Mouse (Mus musculus) gastrocnemius, postnatal 36 days (tissue): ENCODE measurements around the gene Gm8332. TPM values are rescaled to one million over a fixed set of nuclear protein-coding genes. Genes with fewer than 3 reads are reported as not detected.
"Not testable (repeated sequence)": the region's sequence is repeated elsewhere in the genome, so short reads cannot be mapped to it uniquely, and the experiment has no call there.

Experiments
- DNase-seq, 2 experiments: peaks; one replicate each; pipeline ENCODE4 v3.0.0; 2022
- intact Hi-C: fragments of 180-260 bp; cut with DNase I; formaldehyde crosslinking; loops from one replicate; pipeline ENCODE4 v1.15.1; 2025
- long read RNA-seq, 2 experiments: library from polyadenylated mRNA; stranded (forward); transcript quantifications; one replicate each; pipeline ENCODE4 v2.0.0; 2021
- total RNA-seq, 2 experiments: library from RNA; stranded (reverse); gene quantifications; 2 replicates each; pipeline ENCODE4 v1.2.3; 2021

Gm8332 gene
- not detected for total RNA-seq
- long read RNA-seq, experiment 1: 0 reads
- long read RNA-seq, experiment 2: 0 reads

- intact Hi-C loops: loop anchor here (10.0 kb wide), 1 partner anchor 355 kb away; the partner anchor contains the start of gene Gm2022
- not testable (repeated sequence) for DNase-seq
Measured at GRCm38 (mm10) chr12:88250000-88250399, at the start of gene Gm8332. TSS of gene Gm8332 (minus strand) at chr12:88250100.

- DNase-seq, intact Hi-C loops: not testable (repeated sequence)
Measured at GRCm38 (mm10) chr12:88297171-88297570, 47.3 kb upstream of the Gm8332 start.

- intact Hi-C loops: not testable (repeated sequence)
Measured at GRCm38 (mm10) chr12:88293082-88293481, 43.2 kb upstream of the Gm8332 start.

GRCm38 (mm10) chr12:88285224-88285623, 35.3 kb upstream of the Gm8332 start:
- intact Hi-C loops, DNase-seq: not testable (repeated sequence)

More at GRCm38 (mm10) chr12:88293082-88293481, 43.2 kb upstream of the Gm8332 start:
- DNase-seq: not testable (repeated sequence)

GRCm38 (mm10) chr12:88274400-88274799, 24.5 kb upstream of the Gm8332 start, which contains the start of gene Gm5662:
TSS of gene Gm5662 (minus strand) at chr12:88274500.
- intact Hi-C loops: not testable (repeated sequence)

GRCm38 (mm10) chr12:88257241-88257640, 7.3 kb upstream of the Gm8332 start:
- no peak for DNase-seq
- intact Hi-C loops: loop anchor here (10.0 kb wide), 1 partner anchor 362 kb away; the partner anchor contains the start of gene Gm2022

More at GRCm38 (mm10) chr12:88274400-88274799, 24.5 kb upstream of the Gm8332 start, which contains the start of gene Gm5662:
- not testable (repeated sequence) for DNase-seq

- DNase-seq: not testable (repeated sequence)
- intact Hi-C loops: loop anchor here (10.0 kb wide), 1 partner anchor 361 kb away; the partner anchor contains the start of gene Gm2022
Measured at GRCm38 (mm10) chr12:88255917-88256316, 6.0 kb upstream of the Gm8332 start.

GRCm38 (mm10) chr12:88245786-88246185, 4.1 kb downstream of the Gm8332 start:
- DNase-seq, intact Hi-C loops: not testable (repeated sequence)

GRCm38 (mm10) chr12:88242940-88243339, 7.0 kb downstream of the Gm8332 start:
- intact Hi-C loops, DNase-seq: not testable (repeated sequence)

- intact Hi-C loops: no loop called here
Measured at GRCm38 (mm10) chr12:88219445-88219844, 30.5 kb downstream of the Gm8332 start.

GRCm38 (mm10) chr12:88218059-88218458, 31.8 kb downstream of the Gm8332 start:
- DNase-seq, intact Hi-C loops: not testable (repeated sequence)

More at GRCm38 (mm10) chr12:88219445-88219844, 30.5 kb downstream of the Gm8332 start:
- DNase-seq: no peak

- intact Hi-C loops: no loop called here
- no peak for DNase-seq
Measured at GRCm38 (mm10) chr12:88214641-88215040, 35.3 kb downstream of the Gm8332 start.

GRCm38 (mm10) chr12:88211458-88211857, 38.4 kb downstream of the Gm8332 start:
- intact Hi-C loops, DNase-seq: not testable (repeated sequence)

- intact Hi-C loops: no loop called here
Measured at GRCm38 (mm10) chr12:88202856-88203255, 47.0 kb downstream of the Gm8332 start.

More at GRCm38 (mm10) chr12:88202856-88203255, 47.0 kb downstream of the Gm8332 start:
- DNase-seq: no peak

Other genes with a start within 250 kb of the Gm8332 start
- gene Gm2075, start 238.3 kb downstream of the Gm8332 start, total RNA-seq: not detected
- gene Gm6803, start 231.3 kb downstream of the Gm8332 start, total RNA-seq: not detected
- not detected for gene Gm2056, start 223.1 kb downstream of the Gm8332 start, total RNA-seq
- not detected for gene Gm16368, start 166.4 kb downstream of the Gm8332 start, total RNA-seq
- gene Gm10436, start 68.0 kb downstream of the Gm8332 start, total RNA-seq: not detected
- not detected for gene Gm5662, start 24.4 kb upstream of the Gm8332 start, total RNA-seq
- not detected for gene Gm5039, start 73.9 kb upstream of the Gm8332 start, total RNA-seq
- gene Adck1, start 110.5 kb upstream of the Gm8332 start, total RNA-seq: 10 to 100 TPM; 14.9 to 15.5 TPM